In genomic region chr16:13505055-13505454, GRCm38 (mm10) we compare ENCODE assay signal across 12 mouse cellular contexts.
DNase-seq lines count a peak whose midpoint lies in the region; ATAC-seq and TF ChIP-seq lines count a peak whose summit lies in the region.
"Had no signal": no experiment of that assay in that cellular context is flagged by ENCODE, and none has a peak within 500 bp of the region (broad histone marks: within the 10 kb centered on the region; RNA-seq: fewer than 3 reads in every experiment).

No protein-coding gene starts in this region.

- H3K4me3 ChIP-seq in lung, adult 2 months (replicated peaks; ENCODE audit: extremely low read depth, low read depth, low read length), result no peak overlapping the region
- no peak overlapping the region for H3K4me3 ChIP-seq in forebrain, embryonic 16.5 days (replicated peaks; ENCODE audit: low read length)
- H3K4me3 ChIP-seq in kidney, adult 2 months (ENCODE audit: insufficient read depth, low read depth, low read length), result no peak overlapping the region
- H3K4me3 ChIP-seq: liver, embryonic 13.5 days; midbrain, embryonic 12.5 days had no signal

- H3K4me2 ChIP-seq in forebrain, embryonic 16.5 days (ENCODE audit: low read length), result no peak overlapping the region
- H3K4me2 ChIP-seq: liver, embryonic 13.5 days; midbrain, embryonic 12.5 days had no signal

- H3K4me1 ChIP-seq in lung, adult 2 months (ENCODE audit: control insufficient read depth, insufficient read depth, low read length), result no peaks in the 10 kb centered on the region
- H3K4me1 ChIP-seq in forebrain, embryonic 16.5 days (replicated peaks; ENCODE audit: control insufficient read depth, insufficient read depth, low read length), result no peaks in the 10 kb centered on the region
- no peaks in the 10 kb centered on the region for H3K4me1 ChIP-seq in kidney, adult 2 months (ENCODE audit: control insufficient read depth, insufficient read depth, low read length)
- H3K4me1 ChIP-seq: liver, embryonic 13.5 days; midbrain, embryonic 12.5 days had no signal

- ATAC-seq in inflammation-experienced regulatory T-cells, adult 6 months, result no peak
- no peak for ATAC-seq in forebrain, embryonic 16.5 days
- ATAC-seq: intestine, embryonic 16.5 days had no signal

- intact Hi-C loops in heart, postnatal 36 days (cut with DNase I), result no loop called here

- no peak for TF ChIP-seq CTCF in lung, adult 2 months (IDR thresholded peaks at IDR 0.05; ENCODE audit: insufficient read depth, low read length)
- no peak for TF ChIP-seq CTCF in kidney, adult 2 months (conservative IDR thresholded peaks at IDR 0.05; ENCODE audit: insufficient read depth, insufficient read length, low read depth, low read length)

- H3K9ac ChIP-seq in forebrain, embryonic 16.5 days (replicated peaks; ENCODE audit: low read depth, low read length), result no peak overlapping the region
- H3K9ac ChIP-seq: liver, embryonic 13.5 days; midbrain, embryonic 12.5 days had no signal

- H3K27ac ChIP-seq in forebrain, embryonic 16.5 days (ENCODE audit: low read length), result no peak overlapping the region
- H3K27ac ChIP-seq in kidney, adult 2 months (ENCODE audit: insufficient read depth, low read depth, low read length), result no peak overlapping the region
- H3K27ac ChIP-seq: liver, embryonic 13.5 days; midbrain, embryonic 12.5 days had no signal

- no peaks in the 10 kb centered on the region for H3K36me3 ChIP-seq in forebrain, embryonic 16.5 days (ENCODE audit: control insufficient read depth, insufficient read depth)
- H3K36me3 ChIP-seq in kidney, adult 2 months (ENCODE audit: control insufficient read depth, insufficient read depth, low read length), result no peaks in the 10 kb centered on the region
- H3K36me3 ChIP-seq: liver, embryonic 13.5 days; midbrain, embryonic 12.5 days had no signal

- H3K27me3 ChIP-seq in forebrain, embryonic 16.5 days (replicated peaks; ENCODE audit: control insufficient read depth, insufficient read depth, low read length), result no peaks in the 10 kb centered on the region
- H3K27me3 ChIP-seq in kidney, adult 2 months (replicated peaks; ENCODE audit: control insufficient read depth, insufficient read depth, low read length), result no peaks in the 10 kb centered on the region
- H3K27me3 ChIP-seq: liver, embryonic 13.5 days; midbrain, embryonic 12.5 days had no signal

- no peak for TF ChIP-seq POLR2A in lung, adult 2 months (IDR thresholded peaks at IDR 0.05; ENCODE audit: borderline replicate concordance, extremely low read depth, low read depth, low read length)
- no peak for TF ChIP-seq POLR2A in kidney, adult 2 months (IDR thresholded peaks at IDR 0.05; ENCODE audit: low read depth, low read length)

- no peaks in the 10 kb centered on the region for H3K9me3 ChIP-seq in forebrain, embryonic 16.5 days (ENCODE audit: control insufficient read depth, low read length)
- H3K9me3 ChIP-seq: liver, embryonic 13.5 days; midbrain, embryonic 12.5 days had no signal

- WGBS in lung, adult 2 months, result 62% methylated on average over 5 of the region's 5 CpGs
- WGBS in forebrain, embryonic 16.5 days, result 82% methylated on average over 5 of the region's 5 CpGs
- 59% methylated on average over 5 of the region's 5 CpGs for WGBS in kidney, adult 2 months

- peak; percentile 20 to 30 for DNase-seq in lung, adult 18-20 months
- DNase-seq in lung, adult 2 months, result no peak
- peak; percentile 90 for DNase-seq in NIH3T3 (ENCODE audit: low read depth)
- DNase-seq in cerebellum, adult 8-10 months, result peak; percentile 30
- DNase-seq in heart, postnatal 36 days, result peak; percentile 36 to 42
- DNase-seq in kidney, adult 2 months, result no peak
- DNase-seq: layer of hippocampus, postnatal 36 days; liver, embryonic 13.5 days had no signal

Comparison
In these comparisons a context has a peak if more than half of its experiments do, and no peak if none do; other contexts are left out.
1. DNase-seq: peak in lung, adult 18-20 months (2 of 2), NIH3T3 (single experiment), cerebellum, adult 8-10 months (single experiment) and heart, postnatal 36 days (2 of 2); none in lung, adult 2 months (single experiment) and kidney, adult 2 months (single experiment).